Mouse (Mus musculus) liver, embryonic 12.5 days (tissue): ENCODE results near the gene Eif2ak4. TPM values are rescaled to one million over a fixed set of nuclear protein-coding genes. Genes with fewer than 3 reads are reported as not detected.

Experiments used
- ATAC-seq: fragments of 200-750 bp; cut with Nextera tagmentation; 2 replicates; pipeline ENCODE4 v1.8.0; 2017; ENCODE audit warnings: moderate number of reproducible peaks, mild to moderate bottlenecking, moderate library complexity
- H3K27ac ChIP-seq: fragments of 300-500 bp; sonication (generic); 2 replicates; pipeline ENCODE4 v1.5.1; 2016; ENCODE audit warnings: mild to moderate bottlenecking
- H3K27me3 ChIP-seq: fragments of 300-500 bp; sonication (generic); replicated peaks from 2 replicates; pipeline ENCODE4 v1.6.1; 2016; ENCODE audit warnings: mild to moderate bottlenecking, moderate library complexity
- H3K36me3 ChIP-seq: fragments of 300-500 bp; sonication (generic); 2 replicates; pipeline ENCODE4 v1.6.1; 2016; ENCODE audit warnings: mild to moderate bottlenecking, moderate library complexity
- H3K4me1 ChIP-seq: fragments of 300-500 bp; sonication (generic); 2 replicates; pipeline ENCODE4 v1.6.1; 2016
- H3K4me2 ChIP-seq: fragments of 300-500 bp; sonication (generic); 2 replicates; pipeline ENCODE4 v1.6.1; 2016; ENCODE audit warnings: mild to moderate bottlenecking, moderate library complexity
- H3K4me3 ChIP-seq: fragments of 300-500 bp; sonication (generic); 2 replicates; pipeline ENCODE4 v1.5.1; 2016; ENCODE audit warnings: mild to moderate bottlenecking, moderate library complexity
- H3K9ac ChIP-seq: fragments of 300-500 bp; sonication (generic); 2 replicates; pipeline ENCODE4 v1.6.1; 2016; ENCODE audit warnings: mild to moderate bottlenecking, moderate library complexity
- H3K9me3 ChIP-seq: fragments of 300-500 bp; sonication (generic); replicated peaks from 2 replicates; pipeline ENCODE4 v1.6.1; 2016; ENCODE audit warnings: mild to moderate bottlenecking, moderate library complexity
- WGBS: fragments of 180-500 bp; shearing (Covaris S2); methylation state at CpG from one replicate; pipeline ENCODE4 v1.1.7; 2016; ENCODE audit not compliant: insufficient replicate concordance; 5-methylcytosine and 5-hydroxymethylcytosine counted together
- polyA plus RNA-seq: library from polyadenylated mRNA; unstranded; fragments of >200 nt; fragmentation: Nextera tagmentation; extraction: Ambion mirVana; gene quantifications from 2 replicates; pipeline ENCODE4 v1.2.1, GENCODE M21; 2016

The Eif2ak4 gene
- polyA plus RNA-seq, 1 experiment from 2014 or later: 7.6 TPM

- H3K36me3 ChIP-seq: no peaks in the 10 kb centered on the region
- H3K27ac ChIP-seq: no peak overlapping the region
- H3K4me3 ChIP-seq: no peak overlapping the region
- ATAC-seq: no peak
- 57% methylated on average over 9 of the region's 9 CpGs for WGBS
- H3K9ac ChIP-seq: no peak overlapping the region
- H3K27me3 ChIP-seq: 0 out of 2 replicates have a peak, but pooled peaks cover 3% of the 10 kb centered on the region
- peaks cover 16% of the 10 kb centered on the region for H3K4me1 ChIP-seq
- no peak overlapping the region for H3K4me2 ChIP-seq
- no peaks in the 10 kb centered on the region for H3K9me3 ChIP-seq
Measured at GRCm38 (mm10) chr2:118495024-118495423, 106.6 kb downstream of the Eif2ak4 start.

DNA sequence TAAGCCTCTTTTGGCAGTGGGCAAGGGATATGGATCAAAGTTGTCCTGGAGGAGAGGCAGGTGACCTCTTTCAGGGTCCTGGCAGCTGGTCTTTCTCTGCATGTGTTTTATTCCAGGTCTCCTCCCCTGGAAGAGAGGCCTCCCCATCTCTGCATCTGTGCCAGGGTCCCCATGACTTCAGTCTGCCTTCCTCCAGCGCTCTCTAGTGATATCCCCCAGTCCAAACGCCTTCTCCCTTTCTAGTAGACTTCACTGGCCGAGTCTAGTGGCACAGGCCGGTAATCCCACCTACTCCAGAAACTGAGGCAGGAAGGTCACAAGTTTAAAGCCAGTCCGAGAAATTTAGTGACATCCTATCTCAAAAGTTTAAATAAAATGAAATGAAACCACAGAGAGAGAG lies 109.5 kb downstream of the Eif2ak4 start:
- H3K36me3 ChIP-seq: no peaks in the 10 kb centered on the region
- H3K4me3 ChIP-seq: no peak overlapping the region
- no peak for ATAC-seq
- no peaks in the 10 kb centered on the region for H3K4me1 ChIP-seq
- no peak overlapping the region for H3K9ac ChIP-seq
- 69% methylated on average over 5 of the region's 5 CpGs for WGBS
- H3K9me3 ChIP-seq: no peaks in the 10 kb centered on the region
- no peak overlapping the region for H3K4me2 ChIP-seq
- H3K27ac ChIP-seq: no peak overlapping the region
- H3K27me3 ChIP-seq: 0 out of 2 replicates have a peak, but pooled peaks cover 3% of the 10 kb centered on the region

- H3K9ac ChIP-seq: no peak overlapping the region
- no peak for ATAC-seq
- no peak overlapping the region for H3K4me3 ChIP-seq
- H3K9me3 ChIP-seq: no peaks in the 10 kb centered on the region
- H3K36me3 ChIP-seq: no peaks in the 10 kb centered on the region
- 79% methylated on average over 6 of the region's 6 CpGs for WGBS
- H3K27me3 ChIP-seq: 0 out of 2 replicates have a peak, but pooled peaks cover 3% of the 10 kb centered on the region
- no peak overlapping the region for H3K27ac ChIP-seq
- H3K4me1 ChIP-seq: no peaks in the 10 kb centered on the region
- H3K4me2 ChIP-seq: no peak overlapping the region
Measured at GRCm38 (mm10) chr2:118498476-118498875, 110.1 kb downstream of the Eif2ak4 start.

DNA sequence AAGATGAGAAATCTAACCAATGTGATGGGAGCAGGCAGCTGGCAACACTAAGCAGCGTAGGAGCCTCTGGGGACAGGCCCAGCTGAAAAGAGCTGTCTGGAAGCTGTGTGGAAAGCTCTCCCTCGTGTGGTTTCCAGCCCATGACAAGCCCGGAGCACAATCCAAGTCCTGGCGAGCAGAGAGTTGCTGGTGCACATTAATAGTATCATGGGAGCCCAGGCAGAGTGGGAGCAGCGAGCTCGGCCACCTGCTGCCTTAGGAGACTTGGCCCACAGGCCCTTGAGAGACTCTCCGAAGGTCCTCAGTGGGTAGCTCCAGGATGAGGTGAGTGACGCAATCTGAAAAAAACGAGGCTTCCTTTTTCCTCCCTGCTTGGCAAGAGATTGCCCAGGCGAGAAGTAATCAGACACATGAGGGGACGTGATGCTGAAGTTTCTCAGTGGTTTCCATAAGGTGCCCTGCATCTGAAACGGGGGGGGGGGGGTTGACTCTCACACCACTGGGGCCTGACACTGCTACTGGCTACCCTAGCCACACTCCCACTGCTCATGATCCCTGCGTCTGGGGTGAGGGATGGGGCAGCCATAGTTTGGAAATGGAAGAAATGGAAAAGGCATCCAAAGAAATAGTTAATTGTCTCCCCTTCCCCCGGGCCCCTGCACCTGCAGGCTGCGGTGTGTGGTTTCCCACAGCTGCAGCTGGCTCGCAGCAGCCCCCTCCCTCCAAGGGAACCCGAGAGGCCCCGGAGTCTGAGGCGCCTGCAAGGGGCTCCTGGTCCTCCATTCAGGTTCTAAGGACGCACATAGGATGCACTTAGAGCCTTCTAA lies 110.9 kb downstream of the Eif2ak4 start:
- no peaks in the 10 kb centered on the region for H3K9me3 ChIP-seq
- WGBS: 23% methylated on average over 20 of the region's 20 CpGs
- H3K27me3 ChIP-seq: 0 out of 2 replicates have a peak, but pooled peaks cover 3% of the 10 kb centered on the region
- H3K4me3 ChIP-seq: no peak overlapping the region
- H3K4me2 ChIP-seq: no peak overlapping the region
- no peaks in the 10 kb centered on the region for H3K4me1 ChIP-seq
- H3K36me3 ChIP-seq: no peaks in the 10 kb centered on the region
- no peak overlapping the region for H3K9ac ChIP-seq
- no peak overlapping the region for H3K27ac ChIP-seq
- no peak for ATAC-seq

- ATAC-seq: no peak
- Histone ChIP-seq H3K4me1 (no peaks in the 10 kb centered on the region), H3K4me3 (no peak overlapping the region), H3K27me3 (0 out of 2 replicates have a peak, but pooled peaks cover 3% of the 10 kb centered on the region), H3K9me3 (no peaks in the 10 kb centered on the region), H3K9ac (no peak overlapping the region), H3K36me3 (no peaks in the 10 kb centered on the region), H3K4me2 (no peak overlapping the region), H3K27ac (no peak overlapping the region)
- WGBS: 68% methylated on average over 2 of the region's 2 CpGs
Measured at GRCm38 (mm10) chr2:118500191-118500590, 111.8 kb downstream of the Eif2ak4 start.

GRCm38 (mm10) chr2:118507126-118507525 lies 118.7 kb downstream of the Eif2ak4 start:
- H3K4me3 ChIP-seq: no peak overlapping the region
- H3K9me3 ChIP-seq: no peaks in the 10 kb centered on the region
- no peak for ATAC-seq
- WGBS: 61% methylated on average over 7 of the region's 7 CpGs
- H3K4me2 ChIP-seq: no peak overlapping the region
- H3K27ac ChIP-seq: no peak overlapping the region
- 0 out of 2 replicates have a peak, but pooled peaks cover 4% of the 10 kb centered on the region for H3K4me1 ChIP-seq
- H3K27me3 ChIP-seq: no peaks in the 10 kb centered on the region
- no peak overlapping the region for H3K9ac ChIP-seq
- H3K36me3 ChIP-seq: no peaks in the 10 kb centered on the region

DNA sequence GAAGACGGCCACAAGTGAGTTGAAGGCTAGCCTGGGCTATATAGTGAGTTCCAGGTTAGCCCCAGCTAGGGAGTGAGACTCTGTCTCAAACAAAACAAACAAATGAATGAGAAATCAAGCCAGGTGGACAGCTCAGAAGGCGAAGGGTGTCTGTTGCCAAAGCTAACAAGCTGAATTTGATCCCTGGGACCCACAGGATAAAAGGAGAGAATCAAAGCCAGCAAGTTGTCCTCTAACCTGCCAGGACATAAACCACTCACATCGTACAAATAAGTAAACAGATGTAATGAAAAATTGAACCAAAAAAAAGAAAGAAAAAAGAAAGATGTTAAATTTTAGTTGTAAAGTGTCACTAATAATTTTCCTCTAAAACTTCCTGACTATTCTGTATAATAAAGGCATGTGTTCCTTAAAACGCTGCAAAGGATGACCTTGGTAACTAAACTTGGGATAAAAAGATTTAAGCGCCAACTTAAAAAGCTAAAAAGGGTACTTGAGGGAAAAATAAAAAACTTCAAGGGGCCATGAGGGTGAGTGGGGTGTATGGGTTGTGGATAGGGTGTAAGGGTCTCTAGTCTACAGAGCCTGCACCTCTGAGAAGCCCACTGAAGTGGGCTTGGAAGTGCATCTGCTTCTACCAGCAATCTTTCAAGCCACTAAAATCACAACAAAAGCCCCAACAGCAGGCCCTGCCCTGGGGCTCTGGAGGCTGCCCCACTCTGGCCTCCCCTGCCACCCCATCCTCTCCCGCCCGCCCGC lies 121.4 kb downstream of the Eif2ak4 start:
- 74% methylated on average over 8 of the region's 8 CpGs for WGBS
- Histone ChIP-seq H3K27me3 (no peaks in the 10 kb centered on the region), H3K4me1 (peaks cover 4% of the 10 kb centered on the region; the same call in 1 of the 2 replicates), H3K36me3 (no peaks in the 10 kb centered on the region), H3K4me3 (no peak overlapping the region), H3K9ac (no peak overlapping the region), H3K27ac (no peak overlapping the region), H3K9me3 (no peaks in the 10 kb centered on the region), H3K4me2 (no peak overlapping the region)
- ATAC-seq: no peak

DNA sequence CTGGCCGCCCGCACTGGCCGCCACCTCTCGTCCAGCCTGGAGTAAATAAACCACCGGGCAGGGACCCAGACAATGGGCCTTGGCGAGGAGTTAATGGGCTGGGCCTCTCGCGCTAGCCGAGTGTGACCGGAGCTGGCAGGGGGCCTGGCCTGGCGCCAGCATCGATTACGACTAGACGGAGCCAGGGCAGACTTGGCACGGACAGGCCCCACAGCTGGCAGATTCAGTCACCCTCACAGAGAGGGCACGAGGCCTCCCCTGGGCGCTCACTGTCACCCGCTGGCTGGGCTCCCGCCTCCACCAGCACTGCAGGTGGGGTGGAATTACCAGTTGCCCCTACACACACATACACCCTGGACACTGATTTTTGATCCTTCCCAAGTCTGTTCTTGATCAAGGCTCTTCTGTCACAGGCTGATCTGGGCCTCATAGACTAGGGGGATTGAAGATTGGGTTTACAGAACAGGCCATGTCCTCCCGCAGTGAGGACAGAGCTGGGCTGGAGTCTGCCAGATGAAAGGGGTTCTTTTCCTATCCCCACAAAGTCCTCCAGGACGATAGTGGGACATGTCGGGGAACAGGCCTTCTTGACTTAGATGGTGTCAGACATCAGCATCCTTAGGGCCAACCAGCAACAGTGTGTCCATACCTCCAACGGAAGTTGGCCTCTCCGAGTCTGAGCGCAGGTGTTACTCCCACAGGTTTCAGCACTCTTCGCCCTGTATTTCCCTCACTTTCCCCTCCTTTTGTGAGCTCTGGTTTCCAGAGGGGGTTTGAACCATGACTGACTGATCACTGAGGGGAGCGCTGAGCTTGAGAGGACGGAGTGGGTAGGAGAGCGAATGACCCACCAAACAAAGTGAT lies 122.3 kb downstream of the Eif2ak4 start:
- H3K27ac ChIP-seq: no peak overlapping the region
- 68% methylated on average over 29 of the region's 29 CpGs for WGBS

GRCm38 (mm10) chr2:118511779-118512417 lies 123.5 kb downstream of the Eif2ak4 start:
- H3K4me2 ChIP-seq: no peak overlapping the region
- no peak overlapping the region for H3K4me3 ChIP-seq
- 40% methylated on average over 11 of the region's 11 CpGs for WGBS
- no peak overlapping the region for H3K27ac ChIP-seq
- H3K9ac ChIP-seq: no peak overlapping the region
- ATAC-seq: no peak
- no peaks in the 10 kb centered on the region for H3K27me3 ChIP-seq
- H3K36me3 ChIP-seq: no peaks in the 10 kb centered on the region
- peaks cover 4% of the 10 kb centered on the region; the same call in 1 of the 2 replicates for H3K4me1 ChIP-seq
- no peaks in the 10 kb centered on the region for H3K9me3 ChIP-seq

More for the DNA sequence above, 122.3 kb downstream of the Eif2ak4 start:
- no peaks in the 10 kb centered on the region for H3K27me3 ChIP-seq
- H3K36me3 ChIP-seq: no peaks in the 10 kb centered on the region
- H3K4me3 ChIP-seq: no peak overlapping the region
- H3K9me3 ChIP-seq: no peaks in the 10 kb centered on the region
- no peak overlapping the region for H3K4me2 ChIP-seq
- H3K9ac ChIP-seq: no peak overlapping the region
- ATAC-seq: no peak
- peaks cover 4% of the 10 kb centered on the region; the same call in 1 of the 2 replicates for H3K4me1 ChIP-seq

GRCm38 (mm10) chr2:118512418-118513377 lies 124.3 kb downstream of the Eif2ak4 start:
- H3K4me1 ChIP-seq: peaks cover 4% of the 10 kb centered on the region; the same call in 1 of the 2 replicates
- no peak overlapping the region for H3K4me3 ChIP-seq
- no peak overlapping the region for H3K27ac ChIP-seq
- no peak overlapping the region for H3K4me2 ChIP-seq
- H3K27me3 ChIP-seq: no peaks in the 10 kb centered on the region
- H3K9me3 ChIP-seq: no peaks in the 10 kb centered on the region
- 54% methylated on average over 16 of the region's 16 CpGs for WGBS
- H3K9ac ChIP-seq: no peak overlapping the region
- no peak for ATAC-seq
- H3K36me3 ChIP-seq: no peaks in the 10 kb centered on the region
